Mouse (Mus musculus) brain, embryonic 14.5 days (tissue): Measurements from ENCODE around the gene Dysf.

Source experiments
- CTCF ChIP-seq: fragments of 200-500 bp; IDR thresholded peaks from 2 replicates; pipeline ENCODE4 v1.5.1; 2012; ENCODE audit warnings: inconsistent platforms, mild to moderate bottlenecking, moderate library complexity, borderline replicate concordance; ENCODE audit not compliant: insufficient read depth, insufficient read length; ENCODE audit errors: extremely low read depth
- POLR2A ChIP-seq: fragments of 200-500 bp; IDR thresholded peaks from 2 replicates; pipeline ENCODE4 v1.6.1; 2012; ENCODE audit warnings: mild to moderate bottlenecking, inconsistent platforms, borderline replicate concordance; ENCODE audit not compliant: poor library complexity, insufficient read depth, insufficient read length, severe bottlenecking; ENCODE audit errors: extremely low read depth

- TF ChIP-seq POLR2A (no peak), CTCF (no peak)
Observed at GRCm38 (mm10) chr6:84233783-84234182, 225.4 kb downstream of the Dysf start.
